ENCODE assay signal across 14 mouse cellular contexts in genomic region chr4:119669356-119670209, GRCm38 (mm10). TPM values are rescaled to one million over a fixed set of nuclear protein-coding genes. Genes with fewer than 3 reads are reported as not detected.
DNase-seq lines count a peak whose midpoint lies in the region; ATAC-seq and TF ChIP-seq lines count a peak whose summit lies in the region.
"Had no signal": no experiment of that assay in that cellular context is flagged by ENCODE, and none has a peak within 500 bp of the region (broad histone marks: within the 10 kb centered on the region; RNA-seq: fewer than 3 reads in every experiment).

No protein-coding gene starts in this region.

- H3K9ac ChIP-seq in hindbrain, embryonic 13.5 days = peak overlapping the region; percentile 49; the same call in 1 of the 2 replicates
- H3K9ac ChIP-seq in hindbrain, embryonic 11.5 days (ENCODE audit: low read depth, low read length) = no peak overlapping the region
- peak overlapping the region; percentile 24 for H3K9ac ChIP-seq in CH12.LX (ENCODE audit: insufficient read depth, low read depth)
- H3K9ac ChIP-seq in forebrain, embryonic 16.5 days (replicated peaks; ENCODE audit: low read depth, low read length) = no peak overlapping the region

- peak; percentile 74 for TF ChIP-seq EP300 in CH12.LX (IDR thresholded peaks at IDR 0.05; ENCODE audit: low read length)

- 0 out of 2 replicates have a peak, but pooled peaks cover 5% of the 10 kb centered on the region for H3K27me3 ChIP-seq in hindbrain, embryonic 13.5 days
- no peaks in the 10 kb centered on the region for H3K27me3 ChIP-seq in hindbrain, embryonic 11.5 days (ENCODE audit: control insufficient read depth, insufficient read depth, low read length)
- H3K27me3 ChIP-seq in CH12.LX (replicated peaks) = no peaks in the 10 kb centered on the region
- no peaks in the 10 kb centered on the region for H3K27me3 ChIP-seq in forebrain, embryonic 16.5 days (replicated peaks; ENCODE audit: control insufficient read depth, insufficient read depth, low read length)
- H3K27me3 ChIP-seq in cerebellum, adult 2 months (ENCODE audit: control insufficient read depth, insufficient read depth, low read length) = no peaks in the 10 kb centered on the region

- TF ChIP-seq POLR2A in CH12.LX (IDR thresholded peaks at IDR 0.05; ENCODE audit: low read depth, low read length) = peak; percentile 39
- no peak for TF ChIP-seq POLR2A in cerebellum, adult 2 months (IDR thresholded peaks at IDR 0.05; ENCODE audit: borderline replicate concordance, insufficient read depth, low read length)

- no peak for DNase-seq in hindbrain, embryonic 11.5 days (ENCODE audit: low spot score)
- peak; percentile 87 for DNase-seq in CH12.LX (ENCODE audit: extremely low read depth)
- DNase-seq in spleen, adult 18-20 months = peak; percentile 54 to 61
- no peak for DNase-seq in right cerebral cortex, adult 18-20 months
- DNase-seq in cerebellum, adult 2 months = no peak
- DNase-seq: kidney, postnatal 10 days; lung, adult 2 months had no signal

- no peak overlapping the region for H3K4me2 ChIP-seq in hindbrain, embryonic 13.5 days
- H3K4me2 ChIP-seq in hindbrain, embryonic 11.5 days (replicated peaks; ENCODE audit: low read depth, low read length) = no peak overlapping the region
- H3K4me2 ChIP-seq in CH12.LX (ENCODE audit: insufficient read depth, low read depth, poor library complexity, severe bottlenecking) = peak overlapping the region; percentile 82
- H3K4me2 ChIP-seq in forebrain, embryonic 16.5 days (ENCODE audit: low read length) = no peak overlapping the region

- dilution Hi-C loops in CH12.LX (cut with MboI; ENCODE audit: extremely low pct_ligation_motif_present, extremely low pct_unique_long_range_greater_than_20kb, low sequenced_read_pairs) = no loop called here

- TF ChIP-seq CTCF in CH12.LX (conservative IDR thresholded peaks at IDR 0.05 in 1 of 2, IDR thresholded peaks at IDR 0.05 in 1 of 2; ENCODE audit: low read depth in 2 of 2, low read length in 2 of 2) = no peak
- no peak for TF ChIP-seq CTCF in cerebellum, adult 2 months (IDR thresholded peaks at IDR 0.05; ENCODE audit: borderline replicate concordance, insufficient read depth, low read depth, low read length)

- no peaks in the 10 kb centered on the region for H3K36me3 ChIP-seq in hindbrain, embryonic 13.5 days
- no peaks in the 10 kb centered on the region for H3K36me3 ChIP-seq in hindbrain, embryonic 11.5 days (ENCODE audit: control insufficient read depth, insufficient read depth, low read length)
- H3K36me3 ChIP-seq in CH12.LX (replicated peaks in 1 of 2; ENCODE audit: control insufficient read depth in 1 of 2, insufficient read depth in 1 of 2, low read length in 1 of 2) = no peaks in the 10 kb centered on the region
- H3K36me3 ChIP-seq in forebrain, embryonic 16.5 days (ENCODE audit: control insufficient read depth, insufficient read depth) = no peaks in the 10 kb centered on the region
- H3K36me3 ChIP-seq: embryonic facial prominence, embryonic 10.5 days had no signal

- 66% methylated on average over 10 of the region's 10 CpGs for WGBS in hindbrain, embryonic 13.5 days
- WGBS in hindbrain, embryonic 11.5 days = 67% methylated on average over 10 of the region's 10 CpGs
- WGBS in forebrain, embryonic 16.5 days = 49% methylated on average over 10 of the region's 10 CpGs
- 76% methylated on average over 10 of the region's 10 CpGs for WGBS in cerebellum, adult 2 months

- peaks cover 32% of the 10 kb centered on the region for H3K4me1 ChIP-seq in hindbrain, embryonic 13.5 days (replicated peaks)
- no peaks in the 10 kb centered on the region for H3K4me1 ChIP-seq in hindbrain, embryonic 11.5 days (replicated peaks; ENCODE audit: control insufficient read depth, insufficient read depth, low read length)
- peaks cover 31 to 73% of the 10 kb centered on the region in 2 experiments for H3K4me1 ChIP-seq in CH12.LX (ENCODE audit: control insufficient read depth in 1 of 2, insufficient read depth in 2 of 2)
- H3K4me1 ChIP-seq in forebrain, embryonic 16.5 days (replicated peaks; ENCODE audit: control insufficient read depth, insufficient read depth, low read length) = peaks cover 21% of the 10 kb centered on the region
- H3K4me1 ChIP-seq in cerebellum, adult 2 months (ENCODE audit: control insufficient read depth, insufficient read depth, low read length) = no peaks in the 10 kb centered on the region; the same call in 1 of the 2 replicates

- peak; percentile 30; the same call in 1 of the 2 replicates for ATAC-seq in hindbrain, embryonic 13.5 days (ENCODE audit: low FRiP score)
- no peak for ATAC-seq in hindbrain, embryonic 11.5 days (ENCODE audit: low FRiP score)
- ATAC-seq in forebrain, embryonic 16.5 days = peak; percentile 79
- ATAC-seq in megakaryocyte, adult 5-6 weeks (ENCODE audit: poor library complexity, severe bottlenecking) = no peak

- in situ Hi-C loops in CH12.LX (cut with MboI; ENCODE audit: low pct_ligation_motif_present, low pct_unique_long_range_greater_than_20kb, low sequenced_read_pairs) = loop anchor here (5.0 to 25.0 kb wide), 4 partner anchors 37 to 407 kb away; partner anchors contain the start of genes Cldn19, Ppcs and Zmynd12

- TF ChIP-seq RAD21 in CH12.LX (IDR thresholded peaks at IDR 0.05; ENCODE audit: low read depth, low read length) = no peak

- no peaks in the 10 kb centered on the region for H3K9me3 ChIP-seq in hindbrain, embryonic 13.5 days
- no peaks in the 10 kb centered on the region for H3K9me3 ChIP-seq in hindbrain, embryonic 11.5 days (ENCODE audit: control insufficient read depth, low read length)
- no peaks in the 10 kb centered on the region for H3K9me3 ChIP-seq in CH12.LX (replicated peaks; ENCODE audit: low read length)
- no peaks in the 10 kb centered on the region for H3K9me3 ChIP-seq in forebrain, embryonic 16.5 days (ENCODE audit: control insufficient read depth, low read length)
- H3K9me3 ChIP-seq: embryonic facial prominence, embryonic 10.5 days had no signal

- H3K79me2 ChIP-seq in CH12.LX (replicated peaks; ENCODE audit: control insufficient read depth, extremely low read depth, insufficient read depth, poor library complexity, severe bottlenecking) = no peaks in the 10 kb centered on the region

- no peak overlapping the region for H3K4me3 ChIP-seq in hindbrain, embryonic 13.5 days
- no peak overlapping the region for H3K4me3 ChIP-seq in hindbrain, embryonic 11.5 days (ENCODE audit: low read depth, low read length)
- H3K4me3 ChIP-seq in CH12.LX (replicated peaks in 1 of 3; ENCODE audit: low read depth in 2 of 3, low read length in 2 of 3, poor library complexity in 1 of 3) = peak overlapping the region in 1 of 3 experiments; percentile 12
- no peak overlapping the region for H3K4me3 ChIP-seq in forebrain, embryonic 16.5 days (replicated peaks; ENCODE audit: low read length)
- no peak overlapping the region for H3K4me3 ChIP-seq in cerebellum, adult 2 months (replicated peaks; ENCODE audit: insufficient read depth, low read depth, low read length)
- H3K4me3 ChIP-seq: embryonic facial prominence, embryonic 10.5 days had no signal

- H3K27ac ChIP-seq in hindbrain, embryonic 13.5 days = no peak overlapping the region
- H3K27ac ChIP-seq in hindbrain, embryonic 11.5 days (ENCODE audit: low read depth, low read length) = no peak overlapping the region
- H3K27ac ChIP-seq in CH12.LX (ENCODE audit: insufficient read depth, low read depth) = peak overlapping the region; percentile 87
- peak overlapping the region; percentile 85 for H3K27ac ChIP-seq in forebrain, embryonic 16.5 days (ENCODE audit: low read length)
- no peak overlapping the region for H3K27ac ChIP-seq in cerebellum, adult 2 months (ENCODE audit: insufficient read depth, low read length)
- H3K27ac ChIP-seq: embryonic facial prominence, embryonic 10.5 days had no signal

TF ChIP-seq in CH12.LX, 34 proteins besides CTCF, POLR2A, EP300 and RAD21 (continues in another document):
- TF ChIP-seq ELF1 (IDR thresholded peaks at IDR 0.05; ENCODE audit: low read depth, low read length) (peak; percentile 62; the same call in 1 of the 2 replicates), USF2 (conservative IDR thresholded peaks at IDR 0.05; ENCODE audit: low read depth, low read length) (no peak), MAZ (IDR thresholded peaks at IDR 0.05; ENCODE audit: low read depth, low read length) (peak; percentile 62; the same call in 1 of the 2 replicates), MAX (IDR thresholded peaks at IDR 0.05; ENCODE audit: low read length) (peak; percentile 39; the same call in 1 of the 2 replicates), ZMIZ1 (IDR thresholded peaks at IDR 0.05; ENCODE audit: low read depth, low read length) (peak; percentile 45; the same call in 1 of the 2 replicates), NELFE (IDR thresholded peaks at IDR 0.05; ENCODE audit: low read depth, low read length) (0 out of 2 replicates have a peak, but pooled peaks have one; percentile 44), MAFK (IDR thresholded peaks at IDR 0.05; ENCODE audit: insufficient replicate concordance, low read length) (peak; percentile 90), PAX5 (IDR thresholded peaks at IDR 0.05; ENCODE audit: low read length) (no peak), BHLHE40 (IDR thresholded peaks at IDR 0.05; ENCODE audit: low read depth, low read length) (peak; percentile 53; the same call in 1 of the 2 replicates), HCFC1 (IDR thresholded peaks at IDR 0.05; ENCODE audit: low read depth, low read length) (0 out of 2 replicates have a peak, but pooled peaks have one; percentile 26), ZNF384 (IDR thresholded peaks at IDR 0.05; ENCODE audit: low read depth, low read length) (no peak)

RNA-seq across cellular contexts. Expression of gene Guca2b, which starts 10.8 kb away (rescaled TPM):
- not detected in 2 replicates for polyA plus RNA-seq in hindbrain, embryonic 13.5 days (2015; fragmentation: Nextera tagmentation; extraction: Ambion mirVana)
- not detected in 2 replicates for polyA plus RNA-seq in hindbrain, embryonic 11.5 days (2014; fragmentation: Nextera tagmentation; extraction: Ambion mirVana)
- total RNA-seq in CH12.LX (2012; rRNA removed) (2.3 TPM in 2 replicates), CH12.LX (2014; rRNA removed) (not detected in 2 replicates)
- polyA plus RNA-seq in CH12.LX (2012; ENCODE audit: insufficient read length, low read depth) = 1.1 and 1.7 TPM in 2 replicates
- not detected in 2 replicates for polyA plus RNA-seq in forebrain, embryonic 16.5 days (2015; fragmentation: Nextera tagmentation; extraction: Ambion mirVana)
- not detected in 2 replicates for total RNA-seq in megakaryocyte, adult 5-6 weeks (2015)
- not detected in 2 replicates for total RNA-seq in megakaryocyte, adult 5-6 weeks (2017)
- not detected in 2 replicates for polyA plus RNA-seq in cerebellum, adult 2 months (2012; rRNA removed)
- total RNA-seq: left cerebral cortex, postnatal 14 days had no signal
- polyA plus RNA-seq: embryonic facial prominence, embryonic 10.5 days; heart, postnatal 0 days; lung, adult 2 months; stomach, embryonic 14.5 days had no signal

RNA-seq across cellular contexts. Expression of gene Guca2a, which starts 32.1 kb away (rescaled TPM):
- not detected in 2 replicates for polyA plus RNA-seq in hindbrain, embryonic 13.5 days (2015; fragmentation: Nextera tagmentation; extraction: Ambion mirVana)
- polyA plus RNA-seq in hindbrain, embryonic 11.5 days (2014; fragmentation: Nextera tagmentation; extraction: Ambion mirVana) = not detected in 2 replicates
- total RNA-seq in CH12.LX (2012; rRNA removed) (not detected in 2 replicates), CH12.LX (2014; rRNA removed) (not detected in 2 replicates)
- polyA plus RNA-seq in CH12.LX (2012; ENCODE audit: insufficient read length, low read depth) = not detected in 2 replicates
- not detected in 2 replicates for polyA plus RNA-seq in forebrain, embryonic 16.5 days (2015; fragmentation: Nextera tagmentation; extraction: Ambion mirVana)
- not detected in 2 replicates for total RNA-seq in megakaryocyte, adult 5-6 weeks (2015)
- total RNA-seq in megakaryocyte, adult 5-6 weeks (2017) = not detected in 2 replicates
- polyA plus RNA-seq in cerebellum, adult 2 months (2012; rRNA removed) = not detected in 2 replicates
- total RNA-seq: left cerebral cortex, postnatal 14 days had no signal
- polyA plus RNA-seq: embryonic facial prominence, embryonic 10.5 days; lung, adult 2 months; stomach, embryonic 14.5 days had no signal

Comparison
In these comparisons a context has a peak if more than half of its experiments do, and no peak if none do; other contexts are left out.
1. ATAC-seq: peak in hindbrain, embryonic 13.5 days (single experiment) and forebrain, embryonic 16.5 days (single experiment); none in hindbrain, embryonic 11.5 days (single experiment) and megakaryocyte, adult 5-6 weeks (single experiment).
2. H3K9ac ChIP-seq: peak in hindbrain, embryonic 13.5 days (single experiment) and CH12.LX (single experiment); none in hindbrain, embryonic 11.5 days (single experiment) and forebrain, embryonic 16.5 days (single experiment).
3. H3K27ac ChIP-seq: peak in CH12.LX (single experiment) and forebrain, embryonic 16.5 days (single experiment); none in hindbrain, embryonic 13.5 days (single experiment), hindbrain, embryonic 11.5 days (single experiment) and cerebellum, adult 2 months (single experiment).
4. DNase-seq: peak in CH12.LX (single experiment) and spleen, adult 18-20 months (2 of 2); none in hindbrain, embryonic 11.5 days (single experiment), right cerebral cortex, adult 18-20 months (single experiment) and cerebellum, adult 2 months (0 of 2).